Mouse (Mus musculus): ENCODE data around the gene Pitpnc1. TPM values are rescaled to one million over a fixed set of nuclear protein-coding genes. Genes with fewer than 3 reads are reported as not detected.

The Pitpnc1 gene
- polyA plus RNA-seq, 1 experiment from 2014 or later: 48.0 TPM

DNA sequence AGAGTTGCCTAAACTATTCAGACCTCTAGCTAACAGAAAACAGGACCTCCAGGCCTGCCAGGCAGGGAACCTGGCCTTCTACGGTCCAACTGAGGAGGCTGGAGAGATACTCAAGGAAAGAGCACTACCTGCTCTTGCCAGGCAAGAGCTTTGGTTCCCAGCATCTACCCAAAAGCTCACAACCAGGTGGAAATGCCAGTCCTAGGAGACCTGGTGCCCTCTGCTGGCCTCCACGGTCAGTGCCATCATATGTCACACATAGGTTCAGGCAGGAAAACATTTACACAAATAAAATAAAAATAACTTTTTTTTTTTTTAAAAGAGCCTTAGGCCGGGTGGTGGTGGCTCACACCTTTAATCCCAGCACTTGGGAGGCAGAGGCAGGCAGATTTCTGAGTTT is 8.0 kb downstream of the Pitpnc1 start:
- Histone ChIP-seq H3K27me3 (ENCODE audit: control insufficient read depth, insufficient read depth, low read depth, low read length) (no peaks in the 10 kb centered on the region), H3K4me1 (ENCODE audit: control insufficient read depth, insufficient read depth, low read length) (peaks cover 5% of the 10 kb centered on the region; the same call in 1 of the 2 replicates), H3K36me3 (ENCODE audit: control insufficient read depth, insufficient read depth, low read length) (no peaks in the 10 kb centered on the region), H3K9me3 (replicated peaks; ENCODE audit: control insufficient read depth, low read length, poor library complexity, severe bottlenecking) (no peaks in the 10 kb centered on the region), H3K4me2 (ENCODE audit: low read length) (no peak overlapping the region), H3K9ac (ENCODE audit: low read depth, low read length) (no peak overlapping the region), H3K27ac (ENCODE audit: low read length) (no peak overlapping the region), H3K4me3 (ENCODE audit: low read depth, low read length) (no peak overlapping the region)
- WGBS: 97% methylated on average over 3 of the region's 3 CpGs
- ATAC-seq: no peak

DNA sequence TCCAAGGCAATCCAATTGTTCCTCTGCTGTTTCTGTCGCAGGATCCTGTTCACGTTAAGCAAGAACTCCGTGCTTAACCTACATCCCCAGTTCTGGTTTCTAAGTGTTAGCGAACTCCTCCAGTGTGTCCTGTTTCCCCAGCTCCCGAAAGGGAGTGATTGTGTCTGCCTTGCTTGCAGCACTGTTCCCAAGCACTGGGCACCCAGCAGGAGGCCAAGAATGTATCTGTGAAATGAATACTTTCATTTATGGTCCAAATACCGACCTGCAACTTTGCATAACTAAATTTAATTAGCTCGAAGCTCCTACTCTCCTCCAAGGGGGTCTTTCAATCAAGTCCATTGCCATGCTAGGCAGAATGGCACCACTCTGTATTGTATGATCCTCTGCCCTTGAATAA is 10.7 kb downstream of the Pitpnc1 start:
- Histone ChIP-seq H3K36me3 (ENCODE audit: control insufficient read depth, insufficient read depth, low read length) (no peaks in the 10 kb centered on the region), H3K9me3 (replicated peaks; ENCODE audit: control insufficient read depth, low read length, poor library complexity, severe bottlenecking) (no peaks in the 10 kb centered on the region), H3K27ac (ENCODE audit: low read length) (no peak overlapping the region), H3K27me3 (ENCODE audit: control insufficient read depth, insufficient read depth, low read depth, low read length) (no peaks in the 10 kb centered on the region), H3K4me2 (ENCODE audit: low read length) (no peak overlapping the region), H3K4me1 (ENCODE audit: control insufficient read depth, insufficient read depth, low read length) (0 out of 2 replicates have a peak, but pooled peaks cover 2% of the 10 kb centered on the region), H3K9ac (ENCODE audit: low read depth, low read length) (no peak overlapping the region), H3K4me3 (ENCODE audit: low read depth, low read length) (no peak overlapping the region)
- ATAC-seq: no peak
- WGBS: 68% methylated on average over 7 of the region's 7 CpGs

DNA sequence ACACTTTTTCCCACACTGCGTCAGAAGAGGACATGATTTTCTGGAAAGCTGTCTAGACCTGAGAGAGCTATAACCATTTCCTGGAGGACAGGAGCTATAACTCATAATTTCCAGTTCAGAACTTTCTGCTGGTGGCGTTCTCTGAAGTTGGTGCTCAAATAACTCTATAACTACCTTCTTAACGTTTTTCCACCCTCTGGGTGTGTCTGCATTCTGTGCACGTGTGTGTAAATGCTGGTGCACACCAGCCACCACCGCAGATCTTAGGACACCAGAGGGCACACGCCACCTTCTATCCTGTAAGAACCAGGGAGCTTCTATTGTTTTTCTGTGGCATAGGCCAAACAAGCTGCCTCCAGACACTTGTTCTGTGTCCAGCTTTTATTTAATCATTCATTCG is 11.5 kb downstream of the Pitpnc1 start:
- no peaks in the 10 kb centered on the region for H3K9me3 ChIP-seq (replicated peaks; ENCODE audit: control insufficient read depth, low read length, poor library complexity, severe bottlenecking)
- no peak overlapping the region for H3K9ac ChIP-seq (ENCODE audit: low read depth, low read length)
- 93% methylated on average over 7 of the region's 7 CpGs for WGBS
- H3K4me1 ChIP-seq (ENCODE audit: control insufficient read depth, insufficient read depth, low read length): no peaks in the 10 kb centered on the region
- H3K4me2 ChIP-seq (ENCODE audit: low read length): no peak overlapping the region
- no peak overlapping the region for H3K4me3 ChIP-seq (ENCODE audit: low read depth, low read length)
- H3K27ac ChIP-seq (ENCODE audit: low read length): no peak overlapping the region
- no peak for ATAC-seq
- no peaks in the 10 kb centered on the region for H3K27me3 ChIP-seq (ENCODE audit: control insufficient read depth, insufficient read depth, low read depth, low read length)
- no peaks in the 10 kb centered on the region for H3K36me3 ChIP-seq (ENCODE audit: control insufficient read depth, insufficient read depth, low read length)

DNA sequence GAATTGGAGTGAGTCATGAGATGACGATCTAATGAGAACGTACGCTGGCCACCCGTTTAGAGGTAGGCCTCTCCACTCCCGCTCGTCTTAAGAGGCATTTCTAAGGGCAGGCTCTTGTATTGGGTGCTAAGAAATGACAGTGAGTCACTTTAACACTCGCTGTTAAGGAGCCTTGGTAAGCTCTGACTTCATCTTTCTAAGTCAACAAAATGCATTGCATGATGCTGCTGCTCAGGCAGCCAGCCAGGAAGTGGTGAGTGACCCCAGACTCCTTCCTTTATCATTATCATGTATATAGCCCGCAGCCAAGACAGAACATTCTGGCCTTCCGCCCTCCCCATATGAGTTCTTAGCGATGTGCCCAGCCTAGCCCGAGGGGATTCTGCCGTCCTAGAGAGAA is 12.2 kb downstream of the Pitpnc1 start:
- Histone ChIP-seq H3K27ac (ENCODE audit: low read length) (no peak overlapping the region), H3K4me3 (ENCODE audit: low read depth, low read length) (no peak overlapping the region), H3K4me1 (ENCODE audit: control insufficient read depth, insufficient read depth, low read length) (no peaks in the 10 kb centered on the region), H3K9me3 (replicated peaks; ENCODE audit: control insufficient read depth, low read length, poor library complexity, severe bottlenecking) (no peaks in the 10 kb centered on the region; the same call in 1 of the 2 replicates), H3K27me3 (ENCODE audit: control insufficient read depth, insufficient read depth, low read depth, low read length) (no peaks in the 10 kb centered on the region), H3K36me3 (ENCODE audit: control insufficient read depth, insufficient read depth, low read length) (no peaks in the 10 kb centered on the region), H3K9ac (ENCODE audit: low read depth, low read length) (no peak overlapping the region), H3K4me2 (ENCODE audit: low read length) (no peak overlapping the region)
- 82% methylated on average over 12 of the region's 12 CpGs for WGBS
- ATAC-seq: no peak

DNA sequence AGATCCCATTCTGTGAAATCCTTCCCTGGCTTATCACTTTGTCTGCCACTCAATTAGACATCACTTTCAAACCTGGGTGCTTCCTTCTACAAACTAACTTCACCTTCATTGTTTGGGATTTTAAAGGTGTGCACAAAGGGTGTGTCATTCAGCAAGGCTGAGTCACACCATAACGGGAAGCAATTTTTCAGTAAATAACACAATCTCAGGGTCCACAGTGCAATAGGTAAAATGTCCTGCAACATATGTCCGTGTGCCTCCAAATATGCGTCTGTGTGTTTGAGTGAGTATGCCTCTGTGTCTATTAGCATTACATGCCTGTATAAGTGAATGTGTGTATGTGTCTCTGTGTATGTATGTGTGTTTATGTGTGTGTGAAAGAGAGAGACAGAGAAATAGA is 13.2 kb downstream of the Pitpnc1 start:
- H3K9me3 ChIP-seq (replicated peaks; ENCODE audit: control insufficient read depth, low read length, poor library complexity, severe bottlenecking): no peaks in the 10 kb centered on the region; the same call in 1 of the 2 replicates

DNA sequence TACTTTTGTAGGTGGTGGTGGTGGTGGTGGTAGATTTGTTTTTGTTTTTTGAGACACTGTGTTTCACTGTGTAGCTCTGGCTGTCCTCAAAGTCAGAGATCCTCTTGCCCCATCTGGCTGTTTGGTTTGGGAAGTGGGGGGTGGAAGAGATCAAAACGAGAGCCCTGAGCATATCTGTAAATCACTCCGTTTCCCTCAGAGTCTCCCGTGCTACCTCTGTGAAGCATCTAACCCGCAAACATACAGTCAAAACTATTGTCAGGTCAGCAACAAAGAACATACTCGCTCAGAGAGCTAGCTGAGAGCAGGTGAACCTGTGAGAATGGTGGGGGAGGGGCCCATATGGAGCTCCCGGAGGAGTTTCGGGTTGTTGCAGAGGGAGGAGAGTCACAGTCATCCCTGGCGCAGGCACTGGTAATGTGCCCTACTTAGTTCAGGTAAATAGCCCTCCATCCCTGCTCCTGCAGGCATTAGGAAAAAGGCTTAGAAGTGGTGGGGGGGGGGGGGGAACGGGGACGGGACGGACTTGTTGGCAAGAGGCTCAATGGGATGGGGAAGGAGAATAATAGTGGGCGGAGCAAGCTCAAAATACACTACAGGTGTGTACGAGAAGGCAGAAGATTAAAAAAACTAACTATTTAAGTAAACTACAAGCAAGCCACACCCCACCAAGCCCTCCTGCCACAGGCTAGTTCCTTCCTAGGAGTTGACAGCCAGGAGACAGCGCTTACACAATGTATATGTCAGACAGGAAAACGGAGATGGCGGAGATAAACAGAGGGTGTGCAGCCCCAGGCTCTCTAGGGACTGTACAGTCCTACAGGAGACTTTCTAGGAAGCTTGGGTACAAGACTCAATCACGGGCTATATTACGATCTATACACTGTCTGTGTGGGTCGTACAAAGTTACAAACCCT is 15.7 kb downstream of the Pitpnc1 start:
- H3K36me3 ChIP-seq (ENCODE audit: control insufficient read depth, insufficient read depth, low read length): no peaks in the 10 kb centered on the region
- H3K27me3 ChIP-seq (ENCODE audit: control insufficient read depth, insufficient read depth, low read depth, low read length): no peaks in the 10 kb centered on the region
- 63% methylated on average over 19 of the region's 19 CpGs for WGBS
- no peak for ATAC-seq
- H3K4me1 ChIP-seq (ENCODE audit: control insufficient read depth, insufficient read depth, low read length): no peaks in the 10 kb centered on the region
- no peak overlapping the region for H3K4me3 ChIP-seq (ENCODE audit: low read depth, low read length)
- no peaks in the 10 kb centered on the region; the same call in 1 of the 2 replicates for H3K9me3 ChIP-seq (replicated peaks; ENCODE audit: control insufficient read depth, low read length, poor library complexity, severe bottlenecking)
- no peak overlapping the region for H3K9ac ChIP-seq (ENCODE audit: low read depth, low read length)
- H3K4me2 ChIP-seq (ENCODE audit: low read length): no peak overlapping the region
- no peak overlapping the region for H3K27ac ChIP-seq (ENCODE audit: low read length)

More for the DNA sequence above, 13.2 kb downstream of the Pitpnc1 start:
- Histone ChIP-seq H3K9ac (ENCODE audit: low read depth, low read length) (no peak overlapping the region), H3K27me3 (ENCODE audit: control insufficient read depth, insufficient read depth, low read depth, low read length) (no peaks in the 10 kb centered on the region), H3K4me3 (ENCODE audit: low read depth, low read length) (no peak overlapping the region), H3K36me3 (ENCODE audit: control insufficient read depth, insufficient read depth, low read length) (no peaks in the 10 kb centered on the region), H3K27ac (ENCODE audit: low read length) (no peak overlapping the region), H3K4me2 (ENCODE audit: low read length) (no peak overlapping the region), H3K4me1 (ENCODE audit: control insufficient read depth, insufficient read depth, low read length) (no peaks in the 10 kb centered on the region)
- ATAC-seq: no peak
- 91% methylated on average over 3 of the region's 3 CpGs for WGBS

DNA sequence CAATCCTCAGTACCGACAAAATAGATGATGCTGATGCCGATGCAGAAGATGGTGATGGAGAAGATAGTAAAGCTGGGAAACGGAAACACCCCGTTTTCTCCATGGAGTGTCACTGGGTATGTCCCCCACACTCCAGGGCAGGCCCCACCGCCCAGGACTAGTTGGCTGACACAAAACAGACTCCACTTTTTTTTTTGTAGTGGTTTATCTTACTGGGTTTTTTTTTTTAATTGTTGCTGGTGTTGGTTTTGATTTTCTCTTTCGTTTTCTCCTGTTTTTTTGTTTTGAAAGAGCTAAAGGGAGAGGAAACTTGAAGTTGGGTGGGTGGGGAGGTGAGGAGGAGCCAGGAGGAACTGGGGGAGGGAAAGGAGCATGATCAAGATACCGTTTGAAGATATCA is 18.4 kb downstream of the Pitpnc1 start:
- WGBS: 94% methylated on average over 7 of the region's 7 CpGs
- H3K4me3 ChIP-seq (ENCODE audit: low read depth, low read length): no peak overlapping the region
- H3K4me1 ChIP-seq (ENCODE audit: control insufficient read depth, insufficient read depth, low read length): no peaks in the 10 kb centered on the region
- H3K27ac ChIP-seq (ENCODE audit: low read length): no peak overlapping the region
- H3K27me3 ChIP-seq (ENCODE audit: control insufficient read depth, insufficient read depth, low read depth, low read length): no peaks in the 10 kb centered on the region
- H3K9me3 ChIP-seq (replicated peaks; ENCODE audit: control insufficient read depth, low read length, poor library complexity, severe bottlenecking): no peaks in the 10 kb centered on the region; the same call in 1 of the 2 replicates
- H3K4me2 ChIP-seq (ENCODE audit: low read length): no peak overlapping the region
- no peak overlapping the region for H3K9ac ChIP-seq (ENCODE audit: low read depth, low read length)
- H3K36me3 ChIP-seq (ENCODE audit: control insufficient read depth, insufficient read depth, low read length): no peaks in the 10 kb centered on the region
- ATAC-seq: no peak

DNA sequence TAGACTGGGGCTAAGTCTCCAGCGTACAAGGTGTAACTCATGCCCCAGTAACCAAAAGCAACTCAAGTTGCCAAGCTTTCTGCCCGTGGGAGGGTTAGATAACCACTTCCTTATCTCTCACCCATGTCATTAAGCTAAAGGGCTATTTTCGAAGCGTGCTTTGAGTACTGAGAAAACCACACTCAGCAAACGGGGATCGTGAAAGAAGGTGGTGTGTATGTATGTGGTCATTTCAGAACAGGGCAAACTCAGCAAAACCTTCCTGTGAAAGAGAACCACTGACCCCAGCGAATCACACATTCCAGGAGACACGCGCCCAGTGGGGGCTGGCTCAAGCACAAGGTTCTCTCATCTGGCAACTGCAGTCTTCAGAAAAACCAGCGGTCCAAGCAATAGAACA is 19.4 kb downstream of the Pitpnc1 start:
- H3K36me3 ChIP-seq (ENCODE audit: control insufficient read depth, insufficient read depth, low read length): no peaks in the 10 kb centered on the region
- 95% methylated on average over 10 of the region's 10 CpGs for WGBS

DNA sequence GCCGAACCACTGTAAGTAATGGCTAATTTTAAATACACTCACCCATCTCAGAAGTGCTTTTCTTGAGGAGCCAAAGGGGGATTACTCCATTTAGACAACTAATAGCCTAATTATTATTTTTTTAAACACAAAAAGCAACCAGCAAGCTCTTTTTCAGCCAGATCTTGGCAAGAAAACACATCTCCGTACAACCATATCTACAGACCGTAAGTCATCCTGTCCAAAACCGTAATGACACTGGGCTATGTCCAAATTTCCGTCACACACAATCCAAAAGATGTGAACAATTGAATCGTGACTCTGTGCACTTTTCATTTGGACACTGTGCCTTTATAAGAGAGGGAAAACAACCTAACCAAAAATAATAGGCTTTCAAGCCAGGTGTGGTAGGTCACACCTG is 20.4 kb downstream of the Pitpnc1 start:
- Histone ChIP-seq H3K36me3 (ENCODE audit: control insufficient read depth, insufficient read depth, low read length) (no peaks in the 10 kb centered on the region), H3K9me3 (replicated peaks; ENCODE audit: control insufficient read depth, low read length, poor library complexity, severe bottlenecking) (no peaks in the 10 kb centered on the region; the same call in 1 of the 2 replicates), H3K9ac (ENCODE audit: low read depth, low read length) (no peak overlapping the region), H3K4me1 (ENCODE audit: control insufficient read depth, insufficient read depth, low read length) (no peaks in the 10 kb centered on the region), H3K27me3 (ENCODE audit: control insufficient read depth, insufficient read depth, low read depth, low read length) (no peaks in the 10 kb centered on the region), H3K4me2 (ENCODE audit: low read length) (no peak overlapping the region), H3K27ac (ENCODE audit: low read length) (no peak overlapping the region), H3K4me3 (ENCODE audit: low read depth, low read length) (no peak overlapping the region)
- 83% methylated on average over 6 of the region's 6 CpGs for WGBS
- no peak for ATAC-seq

More for the DNA sequence above, 19.4 kb downstream of the Pitpnc1 start:
- no peaks in the 10 kb centered on the region; the same call in 1 of the 2 replicates for H3K9me3 ChIP-seq (replicated peaks; ENCODE audit: control insufficient read depth, low read length, poor library complexity, severe bottlenecking)
- H3K27me3 ChIP-seq (ENCODE audit: control insufficient read depth, insufficient read depth, low read depth, low read length): no peaks in the 10 kb centered on the region
- no peak overlapping the region for H3K27ac ChIP-seq (ENCODE audit: low read length)
- H3K4me1 ChIP-seq (ENCODE audit: control insufficient read depth, insufficient read depth, low read length): no peaks in the 10 kb centered on the region
- H3K4me2 ChIP-seq (ENCODE audit: low read length): no peak overlapping the region
- H3K4me3 ChIP-seq (ENCODE audit: low read depth, low read length): no peak overlapping the region
- no peak for ATAC-seq
- no peak overlapping the region for H3K9ac ChIP-seq (ENCODE audit: low read depth, low read length)

Data from midbrain, embryonic 16.5 days (tissue).